Mouse (Mus musculus) cerebellum, adult 9-11 months (tissue): ENCODE data around the gene Ccdc169.
"Not testable (repeated sequence)": the region's sequence is repeated elsewhere in the genome, so short reads cannot be mapped to it uniquely, and the experiment has no call there.

ENCODE experiments used
- DNase-seq: peaks from one replicate; pipeline ENCODE4 v3.0.0; 2022

The Ccdc169 gene

GRCm38 (mm10) chr3:55203621-55204020, 66.5 kb downstream of the Ccdc169 start:
- DNase-seq = not testable (repeated sequence)

- DNase-seq = no peak
Observed at GRCm38 (mm10) chr3:55206413-55206812, 69.3 kb downstream of the Ccdc169 start.

- no peak for DNase-seq
Observed at GRCm38 (mm10) chr3:55207665-55208064, 70.5 kb downstream of the Ccdc169 start.

- no peak for DNase-seq
Observed at GRCm38 (mm10) chr3:55212254-55212653, 75.1 kb downstream of the Ccdc169 start.

GRCm38 (mm10) chr3:55213785-55214184, 76.6 kb downstream of the Ccdc169 start:
- no peak for DNase-seq

GRCm38 (mm10) chr3:55214413-55214812, 77.3 kb downstream of the Ccdc169 start:
- no peak for DNase-seq

DNA sequence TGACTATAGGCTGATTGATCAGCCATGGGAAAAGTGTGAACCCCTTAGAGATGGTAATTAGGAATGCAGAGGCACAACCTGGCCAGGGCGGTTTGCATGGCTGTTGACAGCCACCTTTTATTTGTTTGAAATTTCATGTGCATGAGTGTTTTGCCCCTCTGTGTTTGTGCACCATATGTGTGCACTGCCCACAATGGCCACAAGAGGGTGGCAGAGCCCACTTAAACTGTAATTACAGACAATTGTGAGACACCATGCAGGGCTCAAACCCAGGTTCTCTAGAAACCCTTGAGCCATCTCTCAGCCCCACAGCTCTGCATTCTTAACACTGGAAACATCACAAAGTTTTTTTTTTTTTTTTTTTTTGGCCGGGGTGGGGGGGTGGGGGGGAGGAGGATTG, 85.4 kb downstream of the Ccdc169 start:
- no peak for DNase-seq
